Mouse (Mus musculus) kidney, embryonic 16.5 days (tissue): ENCODE measurements around the gene Tle4. TPM values are rescaled to one million over a fixed set of nuclear protein-coding genes. Genes with fewer than 3 reads are reported as not detected.

Source experiments
- ATAC-seq: fragments of 200-750 bp; cut with Nextera tagmentation; 2 replicates; pipeline ENCODE4 v1.8.0; 2017; ENCODE audit warnings: moderate TSS enrichment; ENCODE audit not compliant: low FRiP score, low TSS enrichment
- H3K27ac ChIP-seq: fragments of 300-500 bp; sonication (generic); 2 replicates; pipeline ENCODE4 v1.5.1; 2014; ENCODE audit warnings: low read length
- H3K27me3 ChIP-seq: fragments of 300-500 bp; sonication (generic); 2 replicates; pipeline ENCODE4 v1.6.1; 2014; ENCODE audit warnings: low read length, control low read depth, mixed read lengths; ENCODE audit not compliant: insufficient read depth
- H3K36me3 ChIP-seq: fragments of 300-500 bp; sonication (generic); 2 replicates; pipeline ENCODE4 v1.6.1; 2014; ENCODE audit warnings: low read length, control low read depth, mixed read lengths; ENCODE audit not compliant: insufficient read depth
- H3K4me1 ChIP-seq: fragments of 300-500 bp; sonication (generic); 2 replicates; pipeline ENCODE4 v1.6.1; 2014; ENCODE audit warnings: low read length, control low read depth, mixed read lengths; ENCODE audit not compliant: insufficient read depth
- H3K4me2 ChIP-seq: fragments of 300-500 bp; sonication (generic); replicated peaks from 2 replicates; pipeline ENCODE4 v1.6.1; 2014; ENCODE audit warnings: low read depth, low read length
- H3K4me3 ChIP-seq: fragments of 300-500 bp; sonication (generic); 2 replicates; pipeline ENCODE4 v1.5.1; 2014; ENCODE audit warnings: mild to moderate bottlenecking, low read length
- H3K9ac ChIP-seq: fragments of 300-500 bp; sonication (generic); replicated peaks from 2 replicates; pipeline ENCODE4 v1.6.1; 2014; ENCODE audit warnings: low read length
- H3K9me3 ChIP-seq: fragments of 300-500 bp; sonication (generic); 2 replicates; pipeline ENCODE4 v1.6.1; 2016; ENCODE audit warnings: low read length, control low read depth
- WGBS: fragments of 180-500 bp; shearing (Covaris S2); extraction: QIAGEN DNeasy Blood & Tissue Kit; methylation state at CpG from one replicate; pipeline ENCODE4 v1.1.7; 2014; 5-methylcytosine and 5-hydroxymethylcytosine counted together
- polyA plus RNA-seq: library from polyadenylated mRNA; unstranded; fragments of >200 nt; fragmentation: Nextera tagmentation; extraction: Ambion mirVana; gene quantifications from 2 replicates; pipeline ENCODE4 v1.2.1, GENCODE M21; 2015

The Tle4 gene
- polyA plus RNA-seq, 1 experiment from 2014 or later = 14.6 TPM

DNA sequence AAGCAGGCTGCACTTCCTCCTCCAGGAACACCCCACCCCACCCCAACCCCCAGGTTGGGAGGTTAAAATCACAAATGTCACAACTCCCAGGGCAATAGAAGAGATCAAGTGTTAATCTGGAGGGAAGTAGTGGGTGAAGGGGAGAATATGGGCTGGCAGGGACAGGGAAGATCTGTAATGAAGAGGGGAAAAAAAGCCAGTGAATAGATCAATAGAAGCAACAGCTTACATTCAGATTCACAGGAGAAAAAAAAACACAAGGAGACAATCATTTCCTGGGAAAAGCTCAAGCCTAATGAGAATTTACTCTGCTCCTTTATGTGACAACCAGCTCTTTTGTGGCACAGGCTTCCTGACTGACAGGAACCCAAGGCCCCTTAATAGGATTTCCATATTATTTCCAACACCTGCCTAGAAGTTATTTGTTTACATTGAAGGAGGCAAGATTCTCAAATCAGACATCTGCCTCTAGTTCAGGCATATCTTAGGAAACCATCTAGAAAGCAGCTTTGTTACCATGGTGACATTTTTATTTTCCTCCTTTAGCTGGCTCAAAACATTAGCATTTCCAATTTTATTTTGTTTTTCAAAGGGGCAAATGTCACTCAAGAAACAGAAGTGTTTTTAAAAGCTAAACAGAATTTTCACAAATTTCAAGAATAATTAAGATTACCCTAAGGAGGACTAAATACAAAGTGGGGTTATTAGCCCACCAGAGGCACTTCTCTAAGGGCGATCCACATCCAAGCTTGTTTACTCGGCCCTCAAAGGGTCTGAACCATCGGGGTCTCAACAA, 90.8 kb downstream of the Tle4 start:
- H3K9ac ChIP-seq = no peak overlapping the region
- H3K4me1 ChIP-seq = peaks cover 14% of the 10 kb centered on the region
- ATAC-seq = no peak; the same call in 1 of the 2 replicates
- no peaks in the 10 kb centered on the region for H3K27me3 ChIP-seq
- H3K36me3 ChIP-seq = 0 out of 2 replicates have a peak, but pooled peaks cover 3% of the 10 kb centered on the region
- no peak overlapping the region for H3K27ac ChIP-seq
- no peak overlapping the region for H3K4me2 ChIP-seq
- H3K4me3 ChIP-seq = no peak overlapping the region
- no peaks in the 10 kb centered on the region for H3K9me3 ChIP-seq
- WGBS = 67% methylated on average over 3 of the region's 3 CpGs

GRCm38 (mm10) chr19:14505885-14506548, 91.8 kb downstream of the Tle4 start:
- no peak overlapping the region for H3K4me3 ChIP-seq
- no peak overlapping the region for H3K9ac ChIP-seq
- 87% methylated on average over 2 of the region's 2 CpGs for WGBS
- no peak overlapping the region for H3K4me2 ChIP-seq
- H3K27ac ChIP-seq = no peak overlapping the region
- H3K36me3 ChIP-seq = 0 out of 2 replicates have a peak, but pooled peaks cover 3% of the 10 kb centered on the region
- H3K27me3 ChIP-seq = no peaks in the 10 kb centered on the region
- H3K4me1 ChIP-seq = peaks cover 15% of the 10 kb centered on the region
- H3K9me3 ChIP-seq = no peaks in the 10 kb centered on the region
- no peak for ATAC-seq

GRCm38 (mm10) chr19:14505401-14505800, 92.5 kb downstream of the Tle4 start:
- peaks cover 18% of the 10 kb centered on the region for H3K4me1 ChIP-seq
- no peak overlapping the region for H3K9ac ChIP-seq
- H3K4me3 ChIP-seq = no peak overlapping the region
- ATAC-seq = no peak
- H3K27ac ChIP-seq = no peak overlapping the region
- 72% methylated on average over 3 of the region's 3 CpGs for WGBS
- H3K9me3 ChIP-seq = no peaks in the 10 kb centered on the region
- no peak overlapping the region for H3K4me2 ChIP-seq
- H3K27me3 ChIP-seq = no peaks in the 10 kb centered on the region
- 0 out of 2 replicates have a peak, but pooled peaks cover 3% of the 10 kb centered on the region for H3K36me3 ChIP-seq

DNA sequence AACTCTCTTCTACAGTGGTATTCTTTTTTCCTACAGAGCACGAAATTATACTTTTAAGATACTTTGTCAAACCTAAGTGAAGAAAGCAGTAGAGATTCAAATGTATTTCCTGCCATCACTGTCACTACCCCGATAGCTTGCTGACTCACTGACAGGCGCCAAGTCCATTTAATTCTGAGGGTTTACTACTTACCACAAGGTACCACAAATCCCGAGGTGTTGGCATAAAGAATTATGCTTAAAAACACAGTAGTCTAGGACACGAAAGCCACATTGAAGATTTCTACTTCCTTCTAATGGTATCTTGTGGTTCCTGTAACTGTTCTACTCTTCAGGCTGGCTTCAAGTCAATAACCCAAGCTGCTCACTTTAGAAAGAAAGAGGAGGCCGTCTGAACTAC, 94.0 kb downstream of the Tle4 start:
- peaks cover 21% of the 10 kb centered on the region for H3K4me1 ChIP-seq
- H3K27me3 ChIP-seq = no peaks in the 10 kb centered on the region
- ATAC-seq = no peak
- H3K36me3 ChIP-seq = no peaks in the 10 kb centered on the region
- H3K4me3 ChIP-seq = no peak overlapping the region
- H3K9ac ChIP-seq = no peak overlapping the region
- no peak overlapping the region for H3K4me2 ChIP-seq
- H3K27ac ChIP-seq = no peak overlapping the region
- no peaks in the 10 kb centered on the region for H3K9me3 ChIP-seq
- 86% methylated on average over 6 of the region's 6 CpGs for WGBS

GRCm38 (mm10) chr19:14502234-14502633, 95.6 kb downstream of the Tle4 start:
- peaks cover 19% of the 10 kb centered on the region for H3K4me1 ChIP-seq
- no peaks in the 10 kb centered on the region for H3K36me3 ChIP-seq
- H3K27me3 ChIP-seq = no peaks in the 10 kb centered on the region
- H3K4me2 ChIP-seq = no peak overlapping the region
- H3K27ac ChIP-seq = no peak overlapping the region; the same call in 1 of the 2 replicates
- WGBS = 26% methylated on average over 7 of the region's 7 CpGs
- H3K9ac ChIP-seq = no peak overlapping the region
- no peak overlapping the region for H3K4me3 ChIP-seq
- no peaks in the 10 kb centered on the region for H3K9me3 ChIP-seq
- ATAC-seq = peak; percentile 71

DNA sequence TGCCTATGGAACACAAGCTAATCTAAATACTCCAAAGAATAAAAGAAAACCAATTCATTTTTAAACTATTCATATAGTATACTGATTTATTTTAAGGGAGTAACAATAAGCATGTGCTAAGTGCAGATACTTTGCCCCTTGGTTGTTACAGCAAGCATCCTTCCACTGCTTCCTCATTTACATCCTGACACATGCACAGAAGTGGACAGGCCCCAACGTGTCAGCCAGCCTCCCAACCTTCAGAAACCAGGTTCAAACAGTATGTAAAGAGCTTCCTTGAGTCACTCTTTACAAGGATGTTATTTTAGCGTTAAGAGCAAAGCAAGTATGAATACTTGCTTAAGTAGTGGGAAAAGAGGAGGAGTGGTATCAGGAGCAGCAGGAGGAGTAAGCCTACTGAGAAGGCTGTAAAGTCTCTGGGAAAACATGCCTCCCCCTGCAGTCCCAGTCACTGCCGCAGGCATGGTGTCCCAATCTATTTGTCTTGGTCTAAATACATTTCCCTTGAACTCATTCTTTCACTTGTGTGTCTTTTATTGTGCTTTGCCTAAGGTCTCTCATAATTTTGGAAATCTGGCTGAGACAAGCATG, 97.9 kb downstream of the Tle4 start:
- Histone ChIP-seq H3K4me1 (peaks cover 16% of the 10 kb centered on the region), H3K9me3 (no peaks in the 10 kb centered on the region), H3K36me3 (no peaks in the 10 kb centered on the region), H3K27me3 (no peaks in the 10 kb centered on the region), H3K9ac (no peak overlapping the region), H3K4me3 (no peak overlapping the region), H3K27ac (no peak overlapping the region), H3K4me2 (no peak overlapping the region)
- ATAC-seq = no peak
- WGBS = 18% methylated on average over 3 of the region's 3 CpGs

- ATAC-seq = no peak
These were observed 104.8 kb downstream of the Tle4 start for GRCm38 (mm10) chr19:14493047-14493446.

GRCm38 (mm10) chr19:14487180-14487579, 110.7 kb downstream of the Tle4 start:
- H3K27ac ChIP-seq = no peak overlapping the region
- H3K4me3 ChIP-seq = no peak overlapping the region
- H3K9ac ChIP-seq = no peak overlapping the region
- no peak for ATAC-seq
- 0 out of 2 replicates have a peak, but pooled peaks cover under 1% of the 10 kb centered on the region for H3K4me1 ChIP-seq
- no peak overlapping the region for H3K4me2 ChIP-seq
- H3K9me3 ChIP-seq = no peaks in the 10 kb centered on the region
- WGBS = 90% methylated on average over 9 of the region's 9 CpGs
- H3K36me3 ChIP-seq = no peaks in the 10 kb centered on the region
- H3K27me3 ChIP-seq = no peaks in the 10 kb centered on the region

More at GRCm38 (mm10) chr19:14493047-14493446, 104.8 kb downstream of the Tle4 start:
- H3K4me1 ChIP-seq = no peaks in the 10 kb centered on the region
- no peak overlapping the region for H3K27ac ChIP-seq
- H3K9ac ChIP-seq = no peak overlapping the region
- H3K4me2 ChIP-seq = no peak overlapping the region
- no peak overlapping the region for H3K4me3 ChIP-seq
- WGBS = 90% methylated on average over 3 of the region's 3 CpGs
- no peaks in the 10 kb centered on the region for H3K36me3 ChIP-seq
- H3K9me3 ChIP-seq = no peaks in the 10 kb centered on the region
- no peaks in the 10 kb centered on the region for H3K27me3 ChIP-seq

DNA sequence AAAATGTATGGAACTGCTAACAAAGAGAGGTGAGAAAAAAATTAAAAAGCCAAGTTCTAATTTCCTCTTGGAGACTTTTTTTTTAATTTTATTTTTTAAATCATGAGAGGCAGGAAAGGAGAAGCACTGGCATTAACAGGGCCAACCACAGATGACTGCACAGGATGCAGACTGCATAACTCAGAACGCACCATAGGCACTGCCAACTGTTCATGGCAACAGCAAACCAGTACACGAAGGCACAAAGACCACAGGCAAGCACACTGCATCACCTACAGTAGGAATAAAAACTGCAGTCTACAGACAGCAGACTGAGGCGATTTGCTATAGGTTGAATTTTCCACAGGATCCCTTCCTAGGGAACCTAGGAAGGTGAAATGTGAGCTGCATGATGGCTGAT, 112.7 kb downstream of the Tle4 start:
- no peaks in the 10 kb centered on the region for H3K36me3 ChIP-seq

More for the DNA sequence above, 112.7 kb downstream of the Tle4 start:
- 0 out of 2 replicates have a peak, but pooled peaks cover 8% of the 10 kb centered on the region for H3K4me1 ChIP-seq
- H3K27me3 ChIP-seq = no peaks in the 10 kb centered on the region
- no peaks in the 10 kb centered on the region for H3K9me3 ChIP-seq
- H3K4me3 ChIP-seq = no peak overlapping the region
- no peak overlapping the region for H3K27ac ChIP-seq
- WGBS = 68% methylated on average over 3 of the region's 3 CpGs
- no peak overlapping the region for H3K9ac ChIP-seq
- no peak overlapping the region for H3K4me2 ChIP-seq
- ATAC-seq = no peak
